Mouse (Mus musculus): ENCODE measurements around the gene Sun1. TPM values are rescaled to one million over a fixed set of nuclear protein-coding genes. Genes with fewer than 3 reads are reported as not detected.

The Sun1 gene
- polyA plus RNA-seq, 1 experiment: 74.1 TPM

DNA sequence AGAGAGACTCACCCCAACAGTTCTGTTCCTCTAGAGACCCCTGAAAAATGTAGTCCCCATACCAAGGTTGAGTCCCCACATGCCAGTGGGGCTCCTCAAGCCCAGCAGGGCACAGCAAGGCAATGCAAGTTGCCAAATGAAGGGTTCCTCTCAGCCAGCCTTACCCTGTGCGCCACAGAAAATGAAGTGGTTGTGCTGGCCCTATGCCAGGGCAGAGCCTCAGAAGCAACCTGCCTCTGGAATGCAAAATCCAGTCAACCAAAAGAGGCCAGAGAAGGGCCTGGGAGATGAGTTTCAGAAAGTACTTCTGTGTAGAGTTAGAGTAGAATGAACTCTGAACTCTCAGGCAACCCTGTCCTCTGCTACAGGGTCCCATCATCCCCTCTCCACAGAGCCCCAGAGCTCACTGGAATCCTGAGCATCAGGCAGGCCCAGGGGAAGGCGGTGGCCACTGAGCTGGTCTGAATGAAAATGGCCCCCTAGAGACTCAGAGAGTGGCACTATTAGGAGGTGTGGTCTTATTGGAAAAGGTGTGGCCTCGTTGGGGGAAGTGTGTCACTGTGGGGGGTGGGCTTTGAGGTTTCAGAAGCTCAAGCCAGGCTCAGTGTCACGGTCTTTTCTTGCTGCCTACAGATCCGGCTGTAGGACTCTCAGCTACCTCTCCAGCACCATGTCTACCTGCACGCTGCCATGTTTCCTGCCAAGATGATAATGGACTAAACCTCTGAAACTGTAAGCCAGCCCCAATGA lies 91.5 kb downstream of the Sun1 start:
- no peaks in the 10 kb centered on the region for H3K36me3 ChIP-seq (ENCODE audit: control insufficient read depth, insufficient read depth, low read length, poor library complexity, severe bottlenecking)
- H3K4me1 ChIP-seq (ENCODE audit: control insufficient read depth, insufficient read depth, low read length): no peaks in the 10 kb centered on the region
- no peak overlapping the region for H3K9ac ChIP-seq (ENCODE audit: low read depth, poor library complexity, severe bottlenecking)
- TF ChIP-seq EP300 (IDR thresholded peaks at IDR 0.05; ENCODE audit: insufficient read depth, low read depth, low read length) (0 out of 2 replicates have a peak, but pooled peaks have one; percentile 13), POLR2A (IDR thresholded peaks at IDR 0.05; ENCODE audit: insufficient read depth, low read length) (no peak)
- 0 out of 2 replicates have a peak overlapping the region, but pooled peaks have one; percentile 37 for H3K27ac ChIP-seq (ENCODE audit: insufficient read depth, low read length)
- H3K4me3 ChIP-seq (ENCODE audit: low read depth, low read length): no peak overlapping the region
- no peaks in the 10 kb centered on the region for H3K9me3 ChIP-seq (replicated peaks; ENCODE audit: control insufficient read depth, insufficient read depth, low read length, poor library complexity, severe bottlenecking)
- no peaks in the 10 kb centered on the region for H3K27me3 ChIP-seq (ENCODE audit: control insufficient read depth, insufficient read depth, low read length, poor library complexity, severe bottlenecking)

DNA sequence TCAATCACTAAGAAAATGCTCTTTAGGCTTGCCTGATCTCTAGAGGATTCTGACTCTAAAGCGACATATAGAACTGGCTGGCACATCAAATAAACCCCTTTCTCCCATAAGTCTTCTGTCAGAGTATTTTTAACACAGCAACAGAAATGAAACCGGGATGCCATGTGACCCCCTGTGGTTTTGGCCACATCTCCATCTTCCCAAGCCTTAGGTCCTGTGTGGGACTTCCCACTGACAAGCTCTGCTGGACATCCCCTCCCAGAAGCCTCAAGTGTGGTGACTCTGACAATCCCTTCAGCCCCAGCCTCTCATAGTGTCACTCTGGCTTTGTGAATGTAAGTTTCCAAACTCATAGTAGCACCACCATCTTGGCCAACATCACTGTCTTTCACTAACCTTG lies 93.7 kb downstream of the Sun1 start:
- TF ChIP-seq POLR2A (IDR thresholded peaks at IDR 0.05; ENCODE audit: insufficient read depth, low read length) (no peak), EP300 (IDR thresholded peaks at IDR 0.05; ENCODE audit: insufficient read depth, low read depth, low read length) (no peak), CTCF (IDR thresholded peaks at IDR 0.05; ENCODE audit: low read depth, low read length) (no peak)
- Histone ChIP-seq H3K9ac (ENCODE audit: low read depth, poor library complexity, severe bottlenecking) (no peak overlapping the region), H3K4me1 (ENCODE audit: control insufficient read depth, insufficient read depth, low read length) (peaks cover 2% of the 10 kb centered on the region), H3K27ac (ENCODE audit: insufficient read depth, low read length) (no peak overlapping the region), H3K9me3 (replicated peaks; ENCODE audit: control insufficient read depth, insufficient read depth, low read length, poor library complexity, severe bottlenecking) (no peaks in the 10 kb centered on the region), H3K36me3 (ENCODE audit: control insufficient read depth, insufficient read depth, low read length, poor library complexity, severe bottlenecking) (no peaks in the 10 kb centered on the region), H3K27me3 (ENCODE audit: control insufficient read depth, insufficient read depth, low read length, poor library complexity, severe bottlenecking) (no peaks in the 10 kb centered on the region), H3K4me3 (ENCODE audit: low read depth, low read length) (no peak overlapping the region)

DNA sequence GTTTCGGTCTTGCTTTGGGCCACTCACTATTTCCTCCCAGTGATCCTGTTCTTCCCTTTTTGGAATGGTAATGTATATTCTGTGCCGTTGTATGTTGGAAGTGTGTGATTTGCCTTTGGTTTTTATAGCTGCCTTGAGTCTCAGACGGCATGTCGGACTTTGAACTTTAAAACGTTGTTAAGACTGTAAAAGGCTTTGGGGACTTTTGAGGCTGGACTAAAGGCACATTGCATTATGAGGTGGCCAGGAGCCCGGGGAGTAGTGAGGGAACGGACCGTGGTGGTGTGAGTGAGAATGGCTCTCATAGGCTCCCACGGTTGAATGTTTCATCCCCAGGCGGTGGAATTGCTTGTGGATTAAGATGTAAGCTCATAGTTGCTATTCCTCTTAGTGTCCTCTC lies 96.7 kb downstream of the Sun1 start:
- H3K4me3 ChIP-seq (ENCODE audit: low read depth, low read length): no peak overlapping the region
- H3K36me3 ChIP-seq (ENCODE audit: control insufficient read depth, insufficient read depth, low read length, poor library complexity, severe bottlenecking): no peaks in the 10 kb centered on the region
- H3K27ac ChIP-seq (ENCODE audit: insufficient read depth, low read length): no peak overlapping the region
- no peak overlapping the region for H3K9ac ChIP-seq (ENCODE audit: low read depth, poor library complexity, severe bottlenecking)
- H3K9me3 ChIP-seq (replicated peaks; ENCODE audit: control insufficient read depth, insufficient read depth, low read length, poor library complexity, severe bottlenecking): no peaks in the 10 kb centered on the region
- TF ChIP-seq POLR2A (IDR thresholded peaks at IDR 0.05; ENCODE audit: insufficient read depth, low read length): no peak
- TF ChIP-seq EP300 (IDR thresholded peaks at IDR 0.05; ENCODE audit: insufficient read depth, low read depth, low read length): no peak
- no peak for TF ChIP-seq CTCF (IDR thresholded peaks at IDR 0.05; ENCODE audit: low read depth, low read length)
- H3K4me1 ChIP-seq (ENCODE audit: control insufficient read depth, insufficient read depth, low read length): peaks cover 5% of the 10 kb centered on the region
- H3K27me3 ChIP-seq (ENCODE audit: control insufficient read depth, insufficient read depth, low read length, poor library complexity, severe bottlenecking): no peaks in the 10 kb centered on the region

- Histone ChIP-seq H3K27me3 (ENCODE audit: control insufficient read depth, insufficient read depth, low read length, poor library complexity, severe bottlenecking) (no peaks in the 10 kb centered on the region), H3K4me3 (ENCODE audit: low read depth, low read length) (no peak overlapping the region), H3K9me3 (replicated peaks; ENCODE audit: control insufficient read depth, insufficient read depth, low read length, poor library complexity, severe bottlenecking) (no peaks in the 10 kb centered on the region), H3K27ac (ENCODE audit: insufficient read depth, low read length) (no peak overlapping the region), H3K36me3 (ENCODE audit: control insufficient read depth, insufficient read depth, low read length, poor library complexity, severe bottlenecking) (no peaks in the 10 kb centered on the region), H3K4me1 (ENCODE audit: control insufficient read depth, insufficient read depth, low read length) (peaks cover 5% of the 10 kb centered on the region), H3K9ac (ENCODE audit: low read depth, poor library complexity, severe bottlenecking) (no peak overlapping the region)
- TF ChIP-seq POLR2A (IDR thresholded peaks at IDR 0.05; ENCODE audit: insufficient read depth, low read length) (no peak), EP300 (IDR thresholded peaks at IDR 0.05; ENCODE audit: insufficient read depth, low read depth, low read length) (no peak), CTCF (IDR thresholded peaks at IDR 0.05; ENCODE audit: low read depth, low read length) (no peak)
These were observed 97.3 kb downstream of the Sun1 start for GRCm38 (mm10) chr5:139297745-139298144.

Other genes starting within 250 kb of the Sun1 start
- gene Pdgfa, start 203.3 kb upstream of the Sun1 start, polyA plus RNA-seq (2011; ENCODE audit: insufficient read depth, insufficient read length, low read depth, missing spikeins): 48.7 and 49.5 TPM in 2 replicates
- 8.2 and 9.4 TPM in 2 replicates for gene Prkar1b, start 50.6 kb upstream of the Sun1 start, polyA plus RNA-seq (2011; ENCODE audit: insufficient read depth, insufficient read length, low read depth, missing spikeins)
- gene Dnaaf5, start 50.4 kb upstream of the Sun1 start, polyA plus RNA-seq (2011; ENCODE audit: insufficient read depth, insufficient read length, low read depth, missing spikeins): 21.6 and 22.6 TPM in 2 replicates
- 55.9 and 67.7 TPM in 2 replicates for gene Get4, start 51.7 kb downstream of the Sun1 start, polyA plus RNA-seq (2011; ENCODE audit: insufficient read depth, insufficient read length, low read depth, missing spikeins)
- 16.5 and 17.0 TPM in 2 replicates for gene Adap1, start 125.0 kb downstream of the Sun1 start, polyA plus RNA-seq (2011; ENCODE audit: insufficient read depth, insufficient read length, low read depth, missing spikeins)
- 19.9 and 26.1 TPM in 2 replicates for gene Cox19, start 150.8 kb downstream of the Sun1 start, polyA plus RNA-seq (2011; ENCODE audit: insufficient read depth, insufficient read length, low read depth, missing spikeins)
- not detected in 2 replicates for gene Cyp2w1, start 152.0 kb downstream of the Sun1 start, polyA plus RNA-seq (2011; ENCODE audit: insufficient read depth, insufficient read length, low read depth, missing spikeins)
- 0.82 and 0.91 TPM in 2 replicates for gene Gpr146, start 177.1 kb downstream of the Sun1 start, polyA plus RNA-seq (2011; ENCODE audit: insufficient read depth, insufficient read length, low read depth, missing spikeins)
- not detected in 2 replicates for gene C130050O18Rik, start 204.6 kb downstream of the Sun1 start, polyA plus RNA-seq (2011; ENCODE audit: insufficient read depth, insufficient read length, low read depth, missing spikeins)
- not detected in 2 replicates for gene Gper1, start 222.5 kb downstream of the Sun1 start, polyA plus RNA-seq (2011; ENCODE audit: insufficient read depth, insufficient read length, low read depth, missing spikeins)

All from ES-Bruce4 (cell line).